Mouse (Mus musculus): ENCODE results near the gene Wwtr1. TPM values are rescaled to one million over a fixed set of nuclear protein-coding genes. Genes with fewer than 3 reads are reported as not detected.
A peak's percentile ranks its signal among the peaks of the same experiment; 100 is the strongest.

Wwtr1 gene
- total and polyA plus RNA-seq, 2 experiments from 2014 or later = 26.1 to 90.9 TPM

GRCm38 (mm10) chr3:57448445-57448844 lies 127.3 kb downstream of the Wwtr1 start:
- no peaks in the 10 kb centered on the region for H3K4me1 ChIP-seq (ENCODE audit: control insufficient read depth, insufficient read depth)
- DNase-seq (ENCODE audit: low spot score) (peak; percentile 78), ATAC-seq (ENCODE audit: insufficient read depth, low read depth) (peak; percentile 60; the same call in 1 of the 2 replicates)
- no peak overlapping the region for H3K27ac ChIP-seq (ENCODE audit: low read depth)
- 27% methylated on average over 5 of the region's 5 CpGs for WGBS
- H3K4me2 ChIP-seq (ENCODE audit: low read depth, low read length) = no peak overlapping the region
- H3K9me3 ChIP-seq (replicated peaks; ENCODE audit: control insufficient read depth, low read length) = no peaks in the 10 kb centered on the region
- no peaks in the 10 kb centered on the region for H3K27me3 ChIP-seq (ENCODE audit: control insufficient read depth, insufficient read depth, low read length)
- no peak overlapping the region for H3K9ac ChIP-seq (replicated peaks; ENCODE audit: low read depth, low read length)
- no peak overlapping the region for H3K4me3 ChIP-seq (ENCODE audit: low read depth, low read length)
- TF ChIP-seq CTCF (IDR thresholded peaks at IDR 0.05; ENCODE audit: low read depth) = peak; percentile 92
- TF ChIP-seq EP300 (IDR thresholded peaks at IDR 0.05; ENCODE audit: low read depth) = no peak
- no peaks in the 10 kb centered on the region for H3K36me3 ChIP-seq (replicated peaks; ENCODE audit: control insufficient read depth, insufficient read depth, low read length)

GRCm38 (mm10) chr3:57447889-57448288 lies 127.8 kb downstream of the Wwtr1 start:
- Histone ChIP-seq H3K4me3 (ENCODE audit: low read depth, low read length) (no peak overlapping the region), H3K4me2 (ENCODE audit: low read depth, low read length) (no peak overlapping the region), H3K36me3 (replicated peaks; ENCODE audit: control insufficient read depth, insufficient read depth, low read length) (no peaks in the 10 kb centered on the region), H3K9me3 (replicated peaks; ENCODE audit: control insufficient read depth, low read length) (no peaks in the 10 kb centered on the region), H3K27ac (ENCODE audit: low read depth) (0 out of 2 replicates have a peak overlapping the region, but pooled peaks have one; percentile 7), H3K27me3 (ENCODE audit: control insufficient read depth, insufficient read depth, low read length) (no peaks in the 10 kb centered on the region), H3K4me1 (ENCODE audit: control insufficient read depth, insufficient read depth) (no peaks in the 10 kb centered on the region), H3K9ac (replicated peaks; ENCODE audit: low read depth, low read length) (no peak overlapping the region)
- no peak for ATAC-seq (ENCODE audit: insufficient read depth, low read depth)
- 10% methylated on average over 1 of the region's 1 CpGs for WGBS
- DNase-seq (ENCODE audit: low spot score) = no peak
- peak; percentile 50 for TF ChIP-seq CTCF (IDR thresholded peaks at IDR 0.05; ENCODE audit: low read depth)
- no peak for TF ChIP-seq EP300 (IDR thresholded peaks at IDR 0.05; ENCODE audit: low read depth)

GRCm38 (mm10) chr3:57445706-57446105 lies 130.0 kb downstream of the Wwtr1 start:
- H3K9me3 ChIP-seq (replicated peaks; ENCODE audit: control insufficient read depth, low read length) = no peaks in the 10 kb centered on the region
- no peak for ATAC-seq (ENCODE audit: insufficient read depth, low read depth)

GRCm38 (mm10) chr3:57440956-57441355 lies 134.8 kb downstream of the Wwtr1 start:
- TF ChIP-seq CTCF (IDR thresholded peaks at IDR 0.05; ENCODE audit: low read depth) = no peak
- TF ChIP-seq EP300 (IDR thresholded peaks at IDR 0.05; ENCODE audit: low read depth) = no peak
- H3K9ac ChIP-seq (replicated peaks; ENCODE audit: low read depth, low read length) = no peak overlapping the region
- no peaks in the 10 kb centered on the region for H3K36me3 ChIP-seq (replicated peaks; ENCODE audit: control insufficient read depth, insufficient read depth, low read length)
- no peaks in the 10 kb centered on the region for H3K4me1 ChIP-seq (ENCODE audit: control insufficient read depth, insufficient read depth)
- no peak overlapping the region for H3K4me2 ChIP-seq (ENCODE audit: low read depth, low read length)
- no peak overlapping the region for H3K4me3 ChIP-seq (ENCODE audit: low read depth, low read length)
- ATAC-seq (ENCODE audit: insufficient read depth, low read depth) = no peak
- no peaks in the 10 kb centered on the region for H3K9me3 ChIP-seq (replicated peaks; ENCODE audit: control insufficient read depth, low read length)
- H3K27me3 ChIP-seq (ENCODE audit: control insufficient read depth, insufficient read depth, low read length) = no peaks in the 10 kb centered on the region
- no peak for DNase-seq (ENCODE audit: low spot score)
- H3K27ac ChIP-seq (ENCODE audit: low read depth) = no peak overlapping the region
- 72% methylated on average over 3 of the region's 3 CpGs for WGBS

More at GRCm38 (mm10) chr3:57445706-57446105, 130.0 kb downstream of the Wwtr1 start:
- Histone ChIP-seq H3K9ac (replicated peaks; ENCODE audit: low read depth, low read length) (no peak overlapping the region), H3K27me3 (ENCODE audit: control insufficient read depth, insufficient read depth, low read length) (no peaks in the 10 kb centered on the region), H3K36me3 (replicated peaks; ENCODE audit: control insufficient read depth, insufficient read depth, low read length) (no peaks in the 10 kb centered on the region), H3K4me3 (ENCODE audit: low read depth, low read length) (no peak overlapping the region), H3K4me2 (ENCODE audit: low read depth, low read length) (no peak overlapping the region), H3K27ac (ENCODE audit: low read depth) (peak overlapping the region; percentile 30), H3K4me1 (ENCODE audit: control insufficient read depth, insufficient read depth) (no peaks in the 10 kb centered on the region)
- TF ChIP-seq EP300 (IDR thresholded peaks at IDR 0.05; ENCODE audit: low read depth) (no peak), CTCF (IDR thresholded peaks at IDR 0.05; ENCODE audit: low read depth) (no peak)
- peak; percentile 58 for DNase-seq (ENCODE audit: low spot score)
- 29% methylated on average over 3 of the region's 3 CpGs for WGBS

GRCm38 (mm10) chr3:57435364-57435763 lies 140.3 kb downstream of the Wwtr1 start:
- no peak overlapping the region for H3K4me3 ChIP-seq (ENCODE audit: low read depth, low read length)
- H3K9me3 ChIP-seq (replicated peaks; ENCODE audit: control insufficient read depth, low read length) = no peaks in the 10 kb centered on the region
- H3K4me2 ChIP-seq (ENCODE audit: low read depth, low read length) = no peak overlapping the region
- no peak overlapping the region for H3K27ac ChIP-seq (ENCODE audit: low read depth)
- H3K27me3 ChIP-seq (ENCODE audit: control insufficient read depth, insufficient read depth, low read length) = no peaks in the 10 kb centered on the region
- H3K9ac ChIP-seq (replicated peaks; ENCODE audit: low read depth, low read length) = no peak overlapping the region
- TF ChIP-seq CTCF (IDR thresholded peaks at IDR 0.05; ENCODE audit: low read depth) = no peak
- TF ChIP-seq EP300 (IDR thresholded peaks at IDR 0.05; ENCODE audit: low read depth) = no peak
- ATAC-seq (ENCODE audit: insufficient read depth, low read depth) = no peak
- no peak for DNase-seq (ENCODE audit: low spot score)
- no peaks in the 10 kb centered on the region for H3K4me1 ChIP-seq (ENCODE audit: control insufficient read depth, insufficient read depth)
- 53% methylated on average over 8 of the region's 8 CpGs for WGBS
- H3K36me3 ChIP-seq (replicated peaks; ENCODE audit: control insufficient read depth, insufficient read depth, low read length) = no peaks in the 10 kb centered on the region

GRCm38 (mm10) chr3:57431706-57432105 lies 144.0 kb downstream of the Wwtr1 start:
- Histone ChIP-seq H3K27ac (ENCODE audit: low read depth) (peak overlapping the region; percentile 76), H3K9ac (replicated peaks; ENCODE audit: low read depth, low read length) (no peak overlapping the region), H3K4me2 (ENCODE audit: low read depth, low read length) (no peak overlapping the region), H3K4me3 (ENCODE audit: low read depth, low read length) (no peak overlapping the region), H3K9me3 (replicated peaks; ENCODE audit: control insufficient read depth, low read length) (no peaks in the 10 kb centered on the region), H3K4me1 (ENCODE audit: control insufficient read depth, insufficient read depth) (peaks cover 14% of the 10 kb centered on the region), H3K27me3 (ENCODE audit: control insufficient read depth, insufficient read depth, low read length) (no peaks in the 10 kb centered on the region), H3K36me3 (replicated peaks; ENCODE audit: control insufficient read depth, insufficient read depth, low read length) (no peaks in the 10 kb centered on the region)
- DNase-seq (ENCODE audit: low spot score) (peak; percentile 87), ATAC-seq (ENCODE audit: insufficient read depth, low read depth) (peak; percentile 89)
- WGBS = 7% methylated on average over 3 of the region's 3 CpGs
- TF ChIP-seq EP300 (IDR thresholded peaks at IDR 0.05; ENCODE audit: low read depth) (peak; percentile 94), CTCF (IDR thresholded peaks at IDR 0.05; ENCODE audit: low read depth) (no peak)

Data from heart, postnatal 0 days (tissue).